Mouse (Mus musculus): ENCODE measurements around the gene Zp3. TPM values are rescaled to one million over a fixed set of nuclear protein-coding genes. Genes with fewer than 3 reads are reported as not detected.
A peak's percentile ranks its signal among the peaks of the same experiment; 100 is the strongest.

Gene Zp3
- polyA plus RNA-seq, 1 experiment from 2014 or later = 0.68 TPM

DNA sequence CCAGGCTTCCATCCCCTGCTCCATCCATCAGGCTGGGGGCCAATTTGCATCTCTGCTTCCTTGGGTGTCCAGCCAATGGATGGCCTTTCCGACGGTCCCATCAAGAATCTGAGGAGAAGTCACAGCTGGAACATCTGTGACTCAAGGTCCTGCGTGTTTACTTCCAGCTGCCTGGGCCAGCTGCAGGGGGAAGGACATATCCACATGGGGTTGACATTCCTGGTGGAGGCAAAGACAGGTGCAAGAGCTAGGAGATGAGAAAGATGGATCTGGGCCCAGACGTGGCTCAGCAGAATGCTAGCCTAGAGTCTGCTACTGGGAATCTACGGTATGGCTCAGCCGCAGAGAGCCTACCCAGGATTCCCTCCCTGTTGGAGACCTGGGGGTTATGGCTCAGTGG lies 9.7 kb upstream of the Zp3 start:
- ATAC-seq = no peak
- H3K4me3 ChIP-seq (ENCODE audit: low read length) = no peak overlapping the region
- no peaks in the 10 kb centered on the region for H3K36me3 ChIP-seq (ENCODE audit: control insufficient read depth, insufficient read depth, low read length)
- H3K27me3 ChIP-seq (replicated peaks; ENCODE audit: control insufficient read depth, insufficient read depth, low read length) = no peaks in the 10 kb centered on the region
- no peaks in the 10 kb centered on the region for H3K9me3 ChIP-seq (ENCODE audit: control insufficient read depth, low read length)
- WGBS = 68% methylated on average over 6 of the region's 6 CpGs
- no peak overlapping the region for H3K9ac ChIP-seq (ENCODE audit: low read depth, low read length)
- H3K4me1 ChIP-seq (ENCODE audit: control insufficient read depth, insufficient read depth, low read length) = peaks cover 4% of the 10 kb centered on the region
- H3K4me2 ChIP-seq (ENCODE audit: low read depth, low read length) = no peak overlapping the region
- H3K27ac ChIP-seq (ENCODE audit: low read length) = no peak overlapping the region

- no peaks in the 10 kb centered on the region for H3K36me3 ChIP-seq (ENCODE audit: control insufficient read depth, insufficient read depth, low read length)
- no peak for ATAC-seq
- H3K4me2 ChIP-seq (ENCODE audit: low read depth, low read length) = no peak overlapping the region
- no peak overlapping the region for H3K27ac ChIP-seq (ENCODE audit: low read length)
- H3K4me3 ChIP-seq (ENCODE audit: low read length) = no peak overlapping the region
- H3K27me3 ChIP-seq (replicated peaks; ENCODE audit: control insufficient read depth, insufficient read depth, low read length) = no peaks in the 10 kb centered on the region
- no peaks in the 10 kb centered on the region for H3K9me3 ChIP-seq (ENCODE audit: control insufficient read depth, low read length)
- 80% methylated on average over 7 of the region's 7 CpGs for WGBS
- H3K9ac ChIP-seq (ENCODE audit: low read depth, low read length) = no peak overlapping the region
- H3K4me1 ChIP-seq (ENCODE audit: control insufficient read depth, insufficient read depth, low read length) = no peaks in the 10 kb centered on the region
Measured at GRCm38 (mm10) chr5:135971876-135972275, 8.0 kb upstream of the Zp3 start.

- Histone ChIP-seq H3K4me3 (ENCODE audit: low read length) (no peak within 1 kb of the TSS), H3K36me3 (ENCODE audit: control insufficient read depth, insufficient read depth, low read length) (no peaks in the 10 kb centered on the region), H3K4me2 (ENCODE audit: low read depth, low read length) (no peak within 1 kb of the TSS), H3K27me3 (replicated peaks; ENCODE audit: control insufficient read depth, insufficient read depth, low read length) (no peaks in the 10 kb centered on the region), H3K4me1 (ENCODE audit: control insufficient read depth, insufficient read depth, low read length) (no peaks in the 10 kb centered on the region), H3K9me3 (ENCODE audit: control insufficient read depth, low read length) (no peaks in the 10 kb centered on the region), H3K27ac (ENCODE audit: low read length) (no peak within 1 kb of the TSS), H3K9ac (ENCODE audit: low read depth, low read length) (no peak within 1 kb of the TSS)
- 25% methylated on average over 9 of the region's 9 CpGs for WGBS
- ATAC-seq = no peak
Measured at GRCm38 (mm10) chr5:135974365-135974764, 5.5 kb upstream of the Zp3 start, which contains the start of gene Ssc4d. Ssc4d (minus strand) TSS chr5:135974531.

DNA sequence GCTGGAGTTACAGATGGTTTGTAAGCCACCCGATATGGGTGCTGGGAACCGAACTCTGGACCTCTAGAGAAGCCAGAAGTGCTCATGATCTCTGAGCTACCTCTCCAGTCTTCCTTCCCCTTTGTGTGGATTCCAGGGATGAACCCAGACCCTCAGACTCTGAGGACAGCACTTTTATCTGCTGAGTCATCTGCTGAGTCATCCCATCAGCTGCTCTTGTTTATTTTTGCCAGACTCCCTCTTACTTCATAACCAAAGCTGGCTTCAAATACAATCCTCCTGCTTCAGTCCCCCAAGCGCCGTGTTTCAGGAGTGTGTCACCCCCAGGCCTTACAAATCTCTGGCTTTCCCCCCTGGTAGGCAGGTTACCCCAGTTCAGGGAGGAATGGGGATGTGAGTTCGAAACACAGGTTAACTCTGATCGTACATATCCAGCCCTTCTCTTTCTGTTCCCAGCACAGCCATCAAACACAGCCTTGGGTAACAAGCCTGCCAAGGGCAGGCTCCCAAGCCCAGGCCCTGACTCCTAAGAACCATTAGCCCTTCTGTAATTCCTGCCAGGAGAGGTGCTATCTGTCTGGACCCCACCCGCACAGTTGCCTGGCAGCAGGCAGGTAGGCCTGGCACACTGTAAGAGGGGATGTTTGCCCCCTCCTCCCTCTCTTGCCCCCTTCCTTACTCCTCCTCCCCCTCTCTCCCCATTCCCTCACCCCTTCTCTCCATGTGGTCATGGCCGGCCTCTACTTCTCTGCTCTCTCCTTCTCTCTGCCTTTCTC lies 3.8 kb upstream of the Zp3 start:
- no peak for ATAC-seq
- no peak overlapping the region for H3K27ac ChIP-seq (ENCODE audit: low read length)
- no peaks in the 10 kb centered on the region for H3K27me3 ChIP-seq (replicated peaks; ENCODE audit: control insufficient read depth, insufficient read depth, low read length)
- no peaks in the 10 kb centered on the region for H3K36me3 ChIP-seq (ENCODE audit: control insufficient read depth, insufficient read depth, low read length)
- H3K9ac ChIP-seq (ENCODE audit: low read depth, low read length) = no peak overlapping the region
- WGBS = 92% methylated on average over 8 of the region's 8 CpGs
- no peaks in the 10 kb centered on the region for H3K9me3 ChIP-seq (ENCODE audit: control insufficient read depth, low read length)
- no peaks in the 10 kb centered on the region for H3K4me1 ChIP-seq (ENCODE audit: control insufficient read depth, insufficient read depth, low read length)
- no peak overlapping the region for H3K4me2 ChIP-seq (ENCODE audit: low read depth, low read length)
- no peak overlapping the region for H3K4me3 ChIP-seq (ENCODE audit: low read length)

DNA sequence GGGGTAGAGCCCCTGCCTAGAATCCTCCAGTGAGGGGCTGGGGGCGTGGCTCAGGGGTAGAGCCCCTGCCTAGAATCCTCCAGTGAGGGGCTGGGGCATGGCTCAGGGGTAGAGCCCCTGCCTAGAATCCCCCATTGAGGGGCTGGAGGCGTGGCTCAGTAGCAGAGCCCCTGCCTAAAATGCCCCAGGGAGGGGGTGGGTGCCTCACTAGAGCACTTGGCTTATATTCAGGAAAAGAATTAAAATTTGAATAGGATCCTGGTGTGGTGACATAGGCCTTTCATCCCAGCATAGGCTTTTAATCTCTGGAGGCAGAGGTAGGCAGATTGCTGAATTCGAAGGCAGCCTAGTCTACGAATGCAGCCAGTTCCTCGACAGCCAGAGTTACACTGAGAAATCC lies 518 bp upstream of the Zp3 start:
- no peak overlapping the region for H3K4me3 ChIP-seq (ENCODE audit: low read length)
- H3K9ac ChIP-seq (ENCODE audit: low read depth, low read length) = no peak overlapping the region
- no peak for ATAC-seq
- no peaks in the 10 kb centered on the region for H3K36me3 ChIP-seq (ENCODE audit: control insufficient read depth, insufficient read depth, low read length)
- no peaks in the 10 kb centered on the region for H3K4me1 ChIP-seq (ENCODE audit: control insufficient read depth, insufficient read depth, low read length)
- no peaks in the 10 kb centered on the region for H3K9me3 ChIP-seq (ENCODE audit: control insufficient read depth, low read length)
- no peaks in the 10 kb centered on the region for H3K27me3 ChIP-seq (replicated peaks; ENCODE audit: control insufficient read depth, insufficient read depth, low read length)
- WGBS = 83% methylated on average over 5 of the region's 5 CpGs
- no peak overlapping the region for H3K27ac ChIP-seq (ENCODE audit: low read length)
- H3K4me2 ChIP-seq (ENCODE audit: low read depth, low read length) = no peak overlapping the region

GRCm38 (mm10) chr5:135982398-135982797 lies 2.5 kb downstream of the Zp3 start:
- no peaks in the 10 kb centered on the region for H3K36me3 ChIP-seq (ENCODE audit: control insufficient read depth, insufficient read depth, low read length)
- H3K4me1 ChIP-seq (ENCODE audit: control insufficient read depth, insufficient read depth, low read length) = no peaks in the 10 kb centered on the region
- no peak overlapping the region for H3K9ac ChIP-seq (ENCODE audit: low read depth, low read length)
- ATAC-seq = peak; percentile 33; the same call in 1 of the 2 replicates
- H3K4me2 ChIP-seq (ENCODE audit: low read depth, low read length) = no peak overlapping the region
- no peak overlapping the region for H3K27ac ChIP-seq (ENCODE audit: low read length)
- H3K9me3 ChIP-seq (ENCODE audit: control insufficient read depth, low read length) = no peaks in the 10 kb centered on the region
- no peaks in the 10 kb centered on the region for H3K27me3 ChIP-seq (replicated peaks; ENCODE audit: control insufficient read depth, insufficient read depth, low read length)
- no peak overlapping the region for H3K4me3 ChIP-seq (ENCODE audit: low read length)
- WGBS = 36% methylated on average over 6 of the region's 6 CpGs

- H3K36me3 ChIP-seq (ENCODE audit: control insufficient read depth, insufficient read depth, low read length) = no peaks in the 10 kb centered on the region
- H3K9ac ChIP-seq (ENCODE audit: low read depth, low read length) = no peak overlapping the region
- no peaks in the 10 kb centered on the region for H3K27me3 ChIP-seq (replicated peaks; ENCODE audit: control insufficient read depth, insufficient read depth, low read length)
- no peaks in the 10 kb centered on the region for H3K9me3 ChIP-seq (ENCODE audit: control insufficient read depth, low read length)
- 67% methylated on average over 6 of the region's 6 CpGs for WGBS
- ATAC-seq = no peak
- no peak overlapping the region for H3K27ac ChIP-seq (ENCODE audit: low read length)
- no peaks in the 10 kb centered on the region for H3K4me1 ChIP-seq (ENCODE audit: control insufficient read depth, insufficient read depth, low read length)
- H3K4me2 ChIP-seq (ENCODE audit: low read depth, low read length) = no peak overlapping the region
- H3K4me3 ChIP-seq (ENCODE audit: low read length) = no peak overlapping the region
Measured at GRCm38 (mm10) chr5:135984546-135985044, 4.7 kb downstream of the Zp3 start.

DNA sequence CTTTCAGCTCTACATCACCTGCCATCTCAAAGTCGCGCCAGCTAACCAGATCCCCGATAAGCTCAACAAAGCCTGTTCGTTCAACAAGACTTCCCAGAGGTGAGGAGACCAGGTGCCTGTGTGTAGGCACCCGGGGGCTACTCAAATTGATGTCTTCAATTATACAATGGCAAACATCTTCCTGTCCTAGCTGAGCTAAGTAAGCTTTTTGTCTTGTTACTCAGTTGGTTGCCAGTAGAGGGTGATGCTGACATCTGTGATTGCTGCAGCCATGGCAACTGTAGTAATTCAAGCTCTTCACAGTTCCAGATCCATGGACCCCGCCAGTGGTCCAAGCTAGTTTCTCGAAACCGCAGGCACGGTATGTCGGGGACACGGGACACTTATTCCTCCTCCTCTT lies 7.3 kb downstream of the Zp3 start:
- WGBS = 60% methylated on average over 11 of the region's 11 CpGs
- no peak overlapping the region for H3K4me3 ChIP-seq (ENCODE audit: low read length)
- no peaks in the 10 kb centered on the region for H3K4me1 ChIP-seq (ENCODE audit: control insufficient read depth, insufficient read depth, low read length)
- H3K9ac ChIP-seq (ENCODE audit: low read depth, low read length) = no peak overlapping the region
- H3K27me3 ChIP-seq (replicated peaks; ENCODE audit: control insufficient read depth, insufficient read depth, low read length) = no peaks in the 10 kb centered on the region
- no peaks in the 10 kb centered on the region for H3K36me3 ChIP-seq (ENCODE audit: control insufficient read depth, insufficient read depth, low read length)
- ATAC-seq = no peak
- H3K4me2 ChIP-seq (ENCODE audit: low read depth, low read length) = no peak overlapping the region
- no peaks in the 10 kb centered on the region for H3K9me3 ChIP-seq (ENCODE audit: control insufficient read depth, low read length)
- H3K27ac ChIP-seq (ENCODE audit: low read length) = no peak overlapping the region

- no peaks in the 10 kb centered on the region for H3K27me3 ChIP-seq (replicated peaks; ENCODE audit: control insufficient read depth, insufficient read depth, low read length)
- no peaks in the 10 kb centered on the region for H3K9me3 ChIP-seq (ENCODE audit: control insufficient read depth, low read length)
- H3K4me1 ChIP-seq (ENCODE audit: control insufficient read depth, insufficient read depth, low read length) = peaks cover 3% of the 10 kb centered on the region
- WGBS = 73% methylated on average over 5 of the region's 5 CpGs
- no peaks in the 10 kb centered on the region for H3K36me3 ChIP-seq (ENCODE audit: control insufficient read depth, insufficient read depth, low read length)
- no peak overlapping the region for H3K4me2 ChIP-seq (ENCODE audit: low read depth, low read length)
- ATAC-seq = no peak
- no peak overlapping the region for H3K4me3 ChIP-seq (ENCODE audit: low read length)
- H3K27ac ChIP-seq (ENCODE audit: low read length) = no peak overlapping the region
- no peak overlapping the region for H3K9ac ChIP-seq (ENCODE audit: low read depth, low read length)
Measured at GRCm38 (mm10) chr5:135990601-135991000, 10.7 kb downstream of the Zp3 start.

Data from intestine, embryonic 16.5 days (tissue).